Mouse (Mus musculus) E14TG2a.4 (cell line): ENCODE measurements around the gene Zfand2a.

ENCODE experiments used
- CTCF ChIP-seq: conservative IDR thresholded peaks from 2 replicates; pipeline ENCODE4 v1.5.1; 2014; ENCODE audit warnings: low read length
- POU5F1 ChIP-seq: IDR thresholded peaks from 2 replicates; pipeline ENCODE4 v1.6.1; 2014; ENCODE audit warnings: low read length, borderline replicate concordance

- TF ChIP-seq CTCF (no peak), POU5F1 (no peak)
These were observed 7.0 kb upstream of the Zfand2a start for GRCm38 (mm10) chr5:139491348-139491747.
